Mouse (Mus musculus): Measurements from ENCODE around the gene Rac2.

The Rac2 gene

GRCm38 (mm10) chr15:78547415-78548335, 24.9 kb downstream of the Rac2 start:
- no peak for DNase-seq (ENCODE audit: low read depth, low spot score)

GRCm38 (mm10) chr15:78546060-78546459, 26.5 kb downstream of the Rac2 start:
- DNase-seq (ENCODE audit: low read depth, low spot score): no peak

- no peak for DNase-seq (ENCODE audit: low read depth, low spot score)
Measured at GRCm38 (mm10) chr15:78544561-78545001, 28.0 kb downstream of the Rac2 start, which contains the start of gene Sstr3. TSS of gene Sstr3 (minus strand) at chr15:78544685.

- DNase-seq (ENCODE audit: low read depth, low spot score): no peak
Measured at GRCm38 (mm10) chr15:78544041-78544440, 28.5 kb downstream of the Rac2 start.

- DNase-seq (ENCODE audit: low read depth, low spot score): no peak
Measured at GRCm38 (mm10) chr15:78542767-78543303, 29.7 kb downstream of the Rac2 start.

- no peak for DNase-seq (ENCODE audit: low read depth, low spot score)
Measured at GRCm38 (mm10) chr15:78542098-78542766, 30.4 kb downstream of the Rac2 start.

GRCm38 (mm10) chr15:78541606-78542005, 31.0 kb downstream of the Rac2 start:
- DNase-seq (ENCODE audit: low read depth, low spot score): no peak

- no peak for DNase-seq (ENCODE audit: low read depth, low spot score)
Measured at GRCm38 (mm10) chr15:78541036-78541435, 31.5 kb downstream of the Rac2 start.

GRCm38 (mm10) chr15:78535723-78536421, 36.7 kb downstream of the Rac2 start:
- no peak for DNase-seq (ENCODE audit: low read depth, low spot score)

- DNase-seq (ENCODE audit: low read depth, low spot score): no peak
Measured at GRCm38 (mm10) chr15:78533346-78533835, 39.2 kb downstream of the Rac2 start.

GRCm38 (mm10) chr15:78532566-78533345, 39.8 kb downstream of the Rac2 start:
- DNase-seq (ENCODE audit: low read depth, low spot score): no peak

GRCm38 (mm10) chr15:78531901-78532469, 40.6 kb downstream of the Rac2 start:
- DNase-seq (ENCODE audit: low read depth, low spot score): peak; percentile 98

- DNase-seq (ENCODE audit: low read depth, low spot score): no peak
Measured at GRCm38 (mm10) chr15:78531451-78531720, 41.2 kb downstream of the Rac2 start.

- no peak for DNase-seq (ENCODE audit: low read depth, low spot score)
Measured at GRCm38 (mm10) chr15:78530671-78531450, 41.7 kb downstream of the Rac2 start, which contains the start of gene C1qtnf6. TSS of gene C1qtnf6 (minus strand) at chr15:78531416.

GRCm38 (mm10) chr15:78530141-78530540, 42.4 kb downstream of the Rac2 start:
- no peak for DNase-seq (ENCODE audit: low read depth, low spot score)

- DNase-seq (ENCODE audit: low read depth, low spot score): peak; percentile 63
Measured at GRCm38 (mm10) chr15:78529428-78529990, 43.1 kb downstream of the Rac2 start.

GRCm38 (mm10) chr15:78528726-78529411, 43.7 kb downstream of the Rac2 start:
- no peak for DNase-seq (ENCODE audit: low read depth, low spot score)

GRCm38 (mm10) chr15:78527973-78528372, 44.6 kb downstream of the Rac2 start:
- DNase-seq (ENCODE audit: low read depth, low spot score): no peak

GRCm38 (mm10) chr15:78524163-78524562, 48.4 kb downstream of the Rac2 start:
- no peak for DNase-seq (ENCODE audit: low read depth, low spot score)

Measured in mesoderm, embryonic 11.5 days (tissue).